Mouse (Mus musculus): ENCODE measurements around the gene Strn3. TPM values are rescaled to one million over a fixed set of nuclear protein-coding genes. Genes with fewer than 3 reads are reported as not detected.

Gene Strn3
- polyA plus RNA-seq (2017; shearing (Covaris generic)) = 49.8 TPM

DNA sequence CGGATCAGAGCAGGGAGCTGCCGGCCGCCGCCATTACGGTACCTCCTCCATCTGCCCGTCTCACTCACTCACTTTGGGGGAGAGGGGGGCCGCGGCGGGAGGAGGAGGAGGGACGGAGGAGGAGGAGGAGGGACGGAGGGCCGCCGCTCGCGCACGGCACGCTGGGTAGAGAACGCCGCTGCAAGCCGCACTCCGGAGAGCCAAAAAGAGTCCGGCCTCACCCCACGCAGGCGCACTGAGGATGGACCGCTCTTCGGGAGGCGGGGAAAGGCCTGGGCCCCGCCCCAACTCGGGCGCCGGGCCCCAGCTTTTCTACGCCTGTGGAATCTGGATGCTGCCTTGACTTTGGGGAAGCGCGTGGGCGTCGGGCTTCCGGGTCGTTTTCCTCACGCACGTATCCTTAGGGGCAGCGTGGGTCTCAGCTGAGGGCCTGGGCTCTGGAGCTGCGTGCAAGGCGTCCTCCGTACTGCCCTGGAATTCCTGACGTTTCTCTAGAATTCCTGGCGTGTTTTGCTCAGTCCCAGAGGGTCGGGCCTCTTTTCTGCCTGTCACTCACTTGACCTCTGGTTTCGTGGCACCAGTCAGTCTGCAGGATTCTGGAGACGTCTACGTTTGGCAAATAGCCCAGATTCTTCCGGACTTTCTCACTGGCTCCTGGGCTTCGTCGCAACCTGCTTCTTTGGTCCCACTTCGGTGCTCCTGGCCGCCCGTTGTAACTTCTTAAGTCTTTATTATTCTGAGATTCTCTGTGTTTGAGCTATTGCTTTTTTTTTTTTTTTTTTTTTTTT lies at the start of gene Strn3:
Gene Strn3 (minus strand): TSS at position 53 of the 788 bp plus-strand sequence.

DNA sequence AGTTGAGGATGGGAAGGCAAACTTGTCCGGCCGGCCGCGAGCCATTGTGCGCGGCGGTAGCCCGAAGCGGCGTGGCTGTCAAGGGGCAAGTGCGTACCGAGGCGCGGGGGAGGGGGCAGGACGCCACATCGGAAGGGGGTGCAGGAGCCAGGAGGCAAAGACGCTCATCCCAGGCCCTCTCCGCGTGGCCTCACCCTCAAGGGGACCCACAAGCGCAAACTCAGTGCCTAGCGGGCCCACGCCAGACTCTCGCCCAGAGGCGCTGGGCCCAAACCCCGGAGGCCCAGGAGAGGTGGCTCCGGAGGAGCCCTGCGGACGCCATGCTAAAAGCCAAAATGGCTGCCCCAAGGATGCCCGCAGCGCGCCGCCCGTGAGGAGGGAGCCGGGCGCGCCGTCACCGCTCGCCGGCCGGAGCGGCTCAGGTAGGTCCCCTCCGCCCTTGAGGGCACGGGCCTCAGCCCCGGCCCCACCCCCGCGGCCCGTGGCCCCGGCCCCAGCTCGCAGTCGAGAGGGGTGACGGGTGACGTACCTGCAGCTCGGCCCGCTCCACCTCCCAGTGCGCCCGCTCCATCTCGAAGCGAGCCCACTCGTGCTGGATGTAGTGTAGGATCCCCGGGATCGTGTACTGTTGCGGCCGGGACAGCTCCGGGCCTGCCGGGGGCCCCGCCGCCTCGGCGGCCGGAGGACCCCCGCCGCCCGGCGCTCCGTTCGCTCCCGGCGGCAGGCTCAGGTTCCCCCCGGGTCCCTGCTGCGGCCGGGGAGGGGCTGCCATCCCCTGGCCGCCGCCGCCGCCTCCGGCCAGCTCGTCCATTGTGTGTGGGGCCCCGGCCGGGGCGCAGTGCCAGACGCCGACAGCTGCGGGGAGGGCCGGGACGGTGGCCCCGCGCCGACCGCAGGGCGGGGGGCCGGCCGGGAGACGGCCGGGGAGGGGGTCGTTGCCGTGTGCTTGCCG lies 528 bp downstream of the Strn3 start, which contains the start of gene Ap4s1:
Gene Ap4s1 (plus strand): TSS at position 141 of the 952 bp plus-strand sequence.

DNA sequence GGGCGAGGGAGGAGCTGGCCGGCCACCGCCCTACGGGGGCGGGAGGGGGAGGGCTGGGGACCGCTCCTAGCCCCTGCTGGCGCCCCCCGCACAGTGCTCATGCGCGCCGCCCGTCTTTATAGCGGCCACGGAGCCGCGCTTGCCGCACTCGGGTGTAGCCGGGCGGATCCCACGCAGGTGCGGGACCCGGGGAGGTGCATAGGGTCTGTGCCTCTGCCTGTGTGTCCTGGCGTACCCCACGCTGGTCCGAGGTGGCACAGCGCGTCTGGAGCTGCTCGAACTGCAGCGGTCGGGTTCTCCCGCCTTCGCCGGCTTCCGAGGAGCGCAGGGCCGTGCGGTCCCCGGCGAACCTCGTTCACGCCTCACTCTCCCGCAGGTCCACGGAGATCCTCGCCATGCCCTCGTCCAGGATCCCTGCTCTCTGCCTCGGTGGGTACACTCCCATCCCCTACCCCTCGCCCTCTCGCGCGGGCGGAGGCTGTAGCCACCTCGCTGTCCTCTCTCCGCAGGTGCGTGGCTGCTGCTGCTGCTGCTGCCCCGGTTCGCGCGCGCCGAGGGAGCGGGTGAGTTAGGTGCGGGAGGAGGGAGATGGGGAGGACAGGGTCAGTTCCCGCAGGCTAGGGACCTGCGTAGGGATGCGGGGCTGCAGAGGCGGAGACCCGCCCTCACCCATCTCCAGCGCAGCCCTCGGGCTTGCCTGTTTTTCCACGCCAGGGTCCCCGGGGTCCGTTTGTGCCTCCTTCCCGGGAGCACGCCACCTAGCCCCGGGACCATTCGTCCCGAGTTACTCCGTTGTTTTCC lies 98.3 kb downstream of the Strn3 start, which contains the start of gene Coch:
Gene Coch (plus strand): TSS at position 113 of the 801 bp plus-strand sequence.

Other genes starting within 250 kb of the Strn3 start
- gene Coch, start 98.6 kb downstream of the Strn3 start, polyA plus RNA-seq (2017; shearing (Covaris generic)) = not detected
- gene Ap4s1, start 864 bp downstream of the Strn3 start, polyA plus RNA-seq (2017; shearing (Covaris generic)) = 35.5 TPM
- 107 TPM for gene Hectd1, start 137.6 kb upstream of the Strn3 start, polyA plus RNA-seq (2017; shearing (Covaris generic))

Measured in effector memory CD4-positive, alpha-beta T cell, adult 7 months (primary cell).